Mouse (Mus musculus): ENCODE measurements around the gene Gpn2.

DNA sequence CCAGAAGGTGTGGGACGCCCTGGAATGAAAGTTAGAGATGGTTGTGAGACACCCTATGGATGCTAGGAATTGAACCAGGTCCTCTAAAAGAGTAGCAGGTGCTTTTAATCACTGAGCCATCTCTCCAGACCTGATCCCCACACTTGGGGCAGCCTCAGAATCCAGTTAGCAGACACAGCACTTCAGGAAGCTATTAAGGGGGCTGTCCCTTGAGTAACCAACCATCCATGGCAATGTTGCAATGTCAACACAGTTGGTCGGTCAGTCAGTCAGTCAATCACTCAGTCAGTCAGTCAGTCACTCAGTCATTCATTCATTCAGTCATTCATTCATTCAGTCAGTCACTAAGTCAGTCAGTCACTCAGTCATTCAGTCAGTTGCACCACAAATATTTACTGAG, 44.4 kb downstream of the Gpn2 start:
- TF ChIP-seq EP300 (IDR thresholded peaks at IDR 0.05; ENCODE audit: low read length) (no peak), CTCF (conservative IDR thresholded peaks at IDR 0.05 in 1 of 2, IDR thresholded peaks at IDR 0.05 in 1 of 2; ENCODE audit: low read depth in 2 of 2, low read length in 2 of 2) (no peak), RCOR1 (conservative IDR thresholded peaks at IDR 0.05; ENCODE audit: low read depth, low read length) (no peak), RAD21 (IDR thresholded peaks at IDR 0.05; ENCODE audit: low read depth, low read length) (no peak), E2F4 (IDR thresholded peaks at IDR 0.05; ENCODE audit: insufficient replicate concordance, low read depth, low read length) (no peak), GABPA (IDR thresholded peaks at IDR 0.05; ENCODE audit: insufficient replicate concordance, low read depth, low read length) (no peak), SIN3A (IDR thresholded peaks at IDR 0.05; ENCODE audit: low read length) (no peak), NELFE (IDR thresholded peaks at IDR 0.05; ENCODE audit: low read depth, low read length) (no peak), USF1 (IDR thresholded peaks at IDR 0.05; ENCODE audit: low read depth, low read length) (no peak), MXI1 (IDR thresholded peaks at IDR 0.05; ENCODE audit: low read depth, low read length) (no peak), ETS1 (conservative IDR thresholded peaks at IDR 0.05; ENCODE audit: low read depth, low read length) (no peak), KAT2A (IDR thresholded peaks at IDR 0.05; ENCODE audit: insufficient replicate concordance, low read length) (no peak), MAZ (IDR thresholded peaks at IDR 0.05; ENCODE audit: low read depth, low read length) (no peak), TBP (conservative IDR thresholded peaks at IDR 0.05; ENCODE audit: low read depth, low read length) (no peak)
